9 mouse cellular contexts compared by ENCODE assay signal in the genomic region with DNA sequence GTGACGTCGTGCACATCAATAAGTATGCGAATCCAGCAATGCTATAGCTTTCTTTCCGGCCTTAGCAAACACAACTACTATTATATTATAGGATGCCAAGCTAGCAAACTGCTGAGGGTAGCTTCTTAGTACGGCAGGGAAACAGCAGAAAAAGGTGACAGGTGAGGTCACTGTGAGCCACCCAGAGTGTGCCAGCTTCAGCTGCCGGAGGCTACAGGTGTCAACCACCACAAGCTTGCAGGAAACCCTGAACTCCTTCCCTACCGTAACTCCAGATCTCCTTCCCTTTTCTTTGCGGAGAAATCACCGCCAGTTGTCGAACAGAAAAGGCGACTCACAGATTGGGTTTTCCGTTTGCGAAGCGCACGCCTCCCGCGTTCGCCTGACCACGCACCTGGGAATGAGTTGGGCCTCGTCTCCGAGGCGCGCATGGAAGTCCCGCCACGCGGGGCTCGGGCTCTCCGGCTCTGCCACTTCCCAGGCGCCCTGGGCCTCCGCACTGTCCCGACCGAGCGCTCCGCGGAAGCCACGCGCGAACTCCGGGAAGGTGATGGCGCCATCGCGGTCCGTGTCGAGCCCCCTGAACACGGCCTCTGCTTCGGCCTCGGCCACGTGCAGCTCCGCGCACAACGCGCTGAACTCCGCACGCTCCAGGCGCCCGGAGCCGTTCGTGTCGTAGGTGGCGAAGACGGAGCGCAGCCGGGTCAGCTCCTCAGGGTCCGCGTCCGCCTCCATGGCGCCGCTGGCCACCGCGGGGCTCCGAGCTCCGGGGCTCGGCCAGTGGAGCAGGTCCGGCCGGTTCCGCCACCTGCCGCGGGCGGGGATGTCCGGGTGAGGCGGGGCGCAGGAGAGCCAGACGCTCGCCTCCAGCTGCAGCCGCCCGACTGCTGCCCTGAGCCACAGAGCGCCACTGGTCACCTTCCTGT. TPM values are rescaled to one million over a fixed set of nuclear protein-coding genes. Genes with fewer than 3 reads are reported as not detected.
DNase-seq lines count a peak whose midpoint lies in the region; ATAC-seq and TF ChIP-seq lines count a peak whose summit lies in the region.
"Had no signal": no experiment of that assay in that cellular context is flagged by ENCODE, and none has a peak within 500 bp of the region (broad histone marks: within the 10 kb centered on the region; RNA-seq: fewer than 3 reads in every experiment).

A gene (minus strand): TSS at position 735 of the 926 bp plus-strand sequence.

- 6% methylated on average over 87 of the region's 87 CpGs for WGBS in cerebellum, adult 2 months
- 5% methylated on average over 87 of the region's 87 CpGs for WGBS in embryonic facial prominence, embryonic 10.5 days

- ATAC-seq in cerebellum, adult (ENCODE audit: insufficient number of reproducible peaks, low FRiP score, low TSS enrichment): no peak; the same call in 1 of the 2 replicates

- H3K27ac ChIP-seq in cerebellum, adult 2 months (ENCODE audit: insufficient read depth, low read length): no peak within 1 kb of the TSS
- peak within 1 kb of the TSS; percentile 86 for H3K27ac ChIP-seq in embryonic facial prominence, embryonic 10.5 days (replicated peaks)

- DNase-seq in cerebellum, adult 2 months: peak; percentile 1 to 4
- no peak for DNase-seq in cerebellum, postnatal 36 days
- DNase-seq in embryonic facial prominence, embryonic 10.5 days (ENCODE audit: low spot score): peak; percentile 73
- peak; percentile 26 to 32 for DNase-seq in heart, postnatal 10 days
- DNase-seq in kidney, postnatal 36 days: peak; percentile 8 to 60
- peak; percentile 76 for DNase-seq in lung, postnatal 36 days
- peak; percentile 28 for DNase-seq in right cerebral cortex, postnatal 14 days

- no peaks in the 10 kb centered on the region; the same call in 1 of the 2 replicates for H3K27me3 ChIP-seq in cerebellum, adult 2 months (ENCODE audit: control insufficient read depth, insufficient read depth, low read length)
- peaks cover 41% of the 10 kb centered on the region for H3K27me3 ChIP-seq in embryonic facial prominence, embryonic 10.5 days (replicated peaks; ENCODE audit: low read depth, poor library complexity, severe bottlenecking)

- H3K9me3 ChIP-seq in embryonic facial prominence, embryonic 10.5 days: no peaks in the 10 kb centered on the region

- intact Hi-C loops in heart, postnatal 10 days (cut with DNase I): no loop called here

- no peak for TF ChIP-seq POLR2A in cerebellum, adult 2 months (IDR thresholded peaks at IDR 0.05; ENCODE audit: borderline replicate concordance, insufficient read depth, low read length)

- H3K4me3 ChIP-seq in cerebellum, adult 2 months (replicated peaks; ENCODE audit: insufficient read depth, low read depth, low read length): no peak within 1 kb of the TSS
- H3K4me3 ChIP-seq in embryonic facial prominence, embryonic 10.5 days: peak within 1 kb of the TSS; percentile 69
- H3K4me3 ChIP-seq: erythroblast, embryonic 14.5 days had no signal

- H3K36me3 ChIP-seq in embryonic facial prominence, embryonic 10.5 days (replicated peaks): no peaks in the 10 kb centered on the region

- no peak for TF ChIP-seq CTCF in cerebellum, adult 2 months (IDR thresholded peaks at IDR 0.05; ENCODE audit: borderline replicate concordance, insufficient read depth, low read depth, low read length)

- H3K4me1 ChIP-seq in cerebellum, adult 2 months (ENCODE audit: control insufficient read depth, insufficient read depth, low read length): no peaks in the 10 kb centered on the region
- H3K4me1 ChIP-seq in embryonic facial prominence, embryonic 10.5 days: peaks cover 15% of the 10 kb centered on the region

RNA-seq across cellular contexts. Expression of the gene that starts here (rescaled TPM):
- polyA plus RNA-seq in cerebellum, adult 2 months (2012; rRNA removed): 0.03 and 0.10 TPM in 2 replicates
- 3.2 and 3.9 TPM in 2 replicates for polyA plus RNA-seq in embryonic facial prominence, embryonic 10.5 days (2016; fragmentation: Nextera tagmentation; extraction: Ambion mirVana)
- under 1 TPM; 0.53 to 0.55 TPM for total RNA-seq in heart, postnatal 10 days (2021)
- polyA plus RNA-seq: erythroblast, embryonic 14.5 days had no signal

Comparison
In these comparisons a context has a peak if more than half of its experiments do, and no peak if none do; other contexts are left out.
1. Peak in DNase-seq in cerebellum, adult 2 months; RNA of the gene not detected or under 1 TPM.
2. Peak in DNase-seq in heart, postnatal 10 days; RNA of the gene not detected or under 1 TPM.
3. DNase-seq: peak in embryonic facial prominence, embryonic 10.5 days (single experiment), kidney, postnatal 36 days (2 of 2), lung, postnatal 36 days (single experiment) and right cerebral cortex, postnatal 14 days (single experiment); none in cerebellum, postnatal 36 days (0 of 2).